Mouse (Mus musculus) forebrain, embryonic 12.5 days (tissue): ENCODE measurements at regions not wholly inside any gene's neighbourhood (a gene's known extent, or its start where the extent isn't known, plus 50 kb on each side); places are given as distances from the start of the nearest gene placed in this dataset.

Experiments
- ATAC-seq: fragments of 200-750 bp; cut with Nextera tagmentation; 2 replicates; pipeline ENCODE4 v1.8.0; 2017; ENCODE audit warnings: moderate TSS enrichment; ENCODE audit not compliant: low FRiP score
- H3K27ac ChIP-seq: fragments of 300-500 bp; sonication (generic); 2 replicates; pipeline ENCODE4 v1.5.1; 2016; ENCODE audit warnings: mild to moderate bottlenecking
- H3K27me3 ChIP-seq: fragments of 300-500 bp; sonication (generic); 2 replicates; pipeline ENCODE4 v1.6.1; 2016; ENCODE audit warnings: mild to moderate bottlenecking
- H3K36me3 ChIP-seq: fragments of 300-500 bp; sonication (generic); replicated peaks from 2 replicates; pipeline ENCODE4 v1.6.1; 2016; ENCODE audit warnings: mild to moderate bottlenecking
- H3K4me1 ChIP-seq: fragments of 300-500 bp; sonication (generic); 2 replicates; pipeline ENCODE4 v1.6.1; 2016
- H3K4me2 ChIP-seq: fragments of 300-500 bp; sonication (generic); 2 replicates; pipeline ENCODE4 v1.6.1; 2016; ENCODE audit warnings: mild to moderate bottlenecking, moderate library complexity
- H3K4me3 ChIP-seq: fragments of 300-500 bp; sonication (generic); replicated peaks from 2 replicates; pipeline ENCODE4 v1.5.1; 2016; ENCODE audit warnings: mild to moderate bottlenecking
- H3K9ac ChIP-seq: fragments of 300-500 bp; sonication (generic); 2 replicates; pipeline ENCODE4 v1.6.1; 2016; ENCODE audit warnings: mild to moderate bottlenecking
- H3K9me3 ChIP-seq: fragments of 300-500 bp; sonication (generic); 2 replicates; pipeline ENCODE4 v1.6.1; 2016
- WGBS: fragments of 180-500 bp; shearing (Covaris S2); methylation state at CpG from one replicate; pipeline ENCODE4 v1.1.7; 2016; 5-methylcytosine and 5-hydroxymethylcytosine counted together

- Histone ChIP-seq H3K27me3 (peaks cover 5% of the 10 kb centered on the region; the same call in 1 of the 2 replicates), H3K36me3 (no peaks in the 10 kb centered on the region), H3K4me2 (no peak overlapping the region), H3K9me3 (no peaks in the 10 kb centered on the region), H3K4me1 (no peaks in the 10 kb centered on the region), H3K4me3 (no peak overlapping the region), H3K9ac (no peak overlapping the region), H3K27ac (no peak overlapping the region)
- ATAC-seq = no peak
Measured at GRCm38 (mm10) chr8:46933256-46933655, 53.4 kb upstream of the Enpp6 start.

- 88% methylated on average over 9 of the region's 9 CpGs for WGBS
Measured at GRCm38 (mm10) chr8:46934254-46934653, 52.4 kb upstream of the Enpp6 start.

GRCm38 (mm10) chr8:46934898-46935297, 51.8 kb upstream of the Enpp6 start:
- H3K4me2 ChIP-seq = no peak overlapping the region
- H3K9ac ChIP-seq = no peak overlapping the region
- 22% methylated on average over 9 of the region's 9 CpGs for WGBS
- peak; percentile 53; the same call in 1 of the 2 replicates for ATAC-seq
- no peaks in the 10 kb centered on the region for H3K36me3 ChIP-seq
- H3K27ac ChIP-seq = no peak overlapping the region
- no peak overlapping the region for H3K4me3 ChIP-seq
- no peaks in the 10 kb centered on the region for H3K4me1 ChIP-seq
- H3K9me3 ChIP-seq = no peaks in the 10 kb centered on the region
- H3K27me3 ChIP-seq = 0 out of 2 replicates have a peak, but pooled peaks cover 5% of the 10 kb centered on the region

More at GRCm38 (mm10) chr8:46934254-46934653, 52.4 kb upstream of the Enpp6 start:
- H3K27me3 ChIP-seq = 0 out of 2 replicates have a peak, but pooled peaks cover 5% of the 10 kb centered on the region
- H3K4me3 ChIP-seq = no peak overlapping the region
- H3K9me3 ChIP-seq = no peaks in the 10 kb centered on the region
- H3K27ac ChIP-seq = no peak overlapping the region
- no peak for ATAC-seq
- H3K36me3 ChIP-seq = no peaks in the 10 kb centered on the region
- no peak overlapping the region for H3K9ac ChIP-seq
- H3K4me2 ChIP-seq = no peak overlapping the region
- no peaks in the 10 kb centered on the region for H3K4me1 ChIP-seq

GRCm38 (mm10) chr8:46936039-46936438, 50.6 kb upstream of the Enpp6 start:
- no peak for ATAC-seq
- H3K9ac ChIP-seq = no peak overlapping the region
- H3K27me3 ChIP-seq = 0 out of 2 replicates have a peak, but pooled peaks cover 5% of the 10 kb centered on the region
- 26% methylated on average over 8 of the region's 8 CpGs for WGBS
- H3K36me3 ChIP-seq = no peaks in the 10 kb centered on the region
- H3K4me3 ChIP-seq = no peak overlapping the region
- H3K4me2 ChIP-seq = no peak overlapping the region
- H3K27ac ChIP-seq = no peak overlapping the region
- H3K9me3 ChIP-seq = no peaks in the 10 kb centered on the region
- H3K4me1 ChIP-seq = no peaks in the 10 kb centered on the region
